ENCODE assay signal across 9 mouse cellular contexts in the genomic region with DNA sequence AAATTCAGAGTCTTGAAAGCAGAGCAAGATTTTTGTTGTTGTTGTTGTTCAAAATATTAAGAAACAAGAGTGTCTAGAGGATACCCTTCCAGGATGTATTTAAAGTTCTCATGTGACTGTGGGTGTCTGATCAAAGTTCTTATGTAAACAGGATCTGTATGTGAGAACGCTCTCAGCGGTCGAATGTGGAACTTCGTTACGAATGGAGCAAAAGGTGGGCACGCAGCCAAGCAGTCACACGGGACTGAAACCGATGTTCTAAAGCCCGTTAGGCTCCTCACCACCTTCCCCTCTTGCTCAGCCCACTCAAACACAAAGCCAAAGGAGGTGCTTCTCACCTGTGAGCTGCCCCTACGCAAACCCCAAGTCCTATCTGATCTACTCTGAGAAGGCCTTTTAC.
DNase-seq lines count a peak whose midpoint lies in the region; ATAC-seq lines count a peak whose summit lies in the region.
"Had no signal": no experiment of that assay in that cellular context is flagged by ENCODE, and none has a peak within 500 bp of the region (broad histone marks: within the 10 kb centered on the region; RNA-seq: fewer than 3 reads in every experiment).

No protein-coding gene starts in this region.

- intact Hi-C loops in left cerebral cortex, postnatal 25 days (cut with DNase I): no loop called here

- no peaks in the 10 kb centered on the region for H3K27me3 ChIP-seq in hindbrain, embryonic 15.5 days
- no peaks in the 10 kb centered on the region for H3K27me3 ChIP-seq in hindbrain, embryonic 10.5 days (ENCODE audit: insufficient read depth, poor library complexity, severe bottlenecking)

- no peak overlapping the region for H3K27ac ChIP-seq in hindbrain, embryonic 15.5 days (replicated peaks)
- H3K27ac ChIP-seq in hindbrain, embryonic 10.5 days: no peak overlapping the region

- 0 out of 2 replicates have a peak overlapping the region, but pooled peaks have one; percentile 16 for H3K4me2 ChIP-seq in hindbrain, embryonic 15.5 days

- H3K9ac ChIP-seq in hindbrain, embryonic 15.5 days: no peak overlapping the region

- no peak for ATAC-seq in hindbrain, embryonic 15.5 days (ENCODE audit: low FRiP score, low read depth)

- H3K4me3 ChIP-seq in hindbrain, embryonic 15.5 days: no peak overlapping the region
- H3K4me3 ChIP-seq in hindbrain, embryonic 10.5 days: no peak overlapping the region

- no peaks in the 10 kb centered on the region for H3K4me1 ChIP-seq in hindbrain, embryonic 15.5 days (replicated peaks)
- no peaks in the 10 kb centered on the region for H3K4me1 ChIP-seq in hindbrain, embryonic 10.5 days (replicated peaks)

- 68% methylated on average over 10 of the region's 10 CpGs for whole genome bisulfite sequencing in hindbrain, embryonic 15.5 days
- WGBS in hindbrain, embryonic 10.5 days: 94% methylated on average over 10 of the region's 10 CpGs

- no peaks in the 10 kb centered on the region for H3K9me3 ChIP-seq in hindbrain, embryonic 15.5 days
- no peaks in the 10 kb centered on the region for H3K9me3 ChIP-seq in hindbrain, embryonic 10.5 days
- H3K9me3 ChIP-seq: G1E had no signal

- H3K36me3 ChIP-seq in hindbrain, embryonic 15.5 days: no peaks in the 10 kb centered on the region
- no peaks in the 10 kb centered on the region for H3K36me3 ChIP-seq in hindbrain, embryonic 10.5 days
- H3K36me3 ChIP-seq: G1E had no signal

- DNase-seq in hindbrain, embryonic 10.5 days (ENCODE audit: low spot score): no peak
- DNase-seq in brain, adult 2 months (ENCODE audit: low read depth, low spot score): peak; percentile 70
- DNase-seq in heart, adult 18-20 months: peak; percentile 71 to 72
- peak; percentile 32 to 67 for DNase-seq in kidney, adult 8-10 months
- peak; percentile 65 for DNase-seq in left cerebral cortex, postnatal 25 days (ENCODE audit: low spot score in 2 of 2)
- peak; percentile 71 to 77 for DNase-seq in right cerebral cortex, postnatal 10 days (ENCODE audit: low spot score in 2 of 2)
- peak; percentile 73 for DNase-seq in thymus, postnatal 4 days
